Mouse (Mus musculus) CH12.LX (cell line): ENCODE measurements at regions not wholly inside any gene's neighbourhood (a gene's known extent, or its start where the extent isn't known, plus 50 kb on each side); places are given as distances from the start of the nearest gene placed in this dataset.

Experiments used
- DNase-seq: peaks from one replicate; pipeline ENCODE4 v3.0.0-alpha.2; 2013; ENCODE audit errors: extremely low read depth
- H3K27ac ChIP-seq: 2 replicates; pipeline ENCODE4 v1.5.1; 2012; ENCODE audit warnings: low read depth, mild to moderate bottlenecking, control low read depth, moderate library complexity; ENCODE audit not compliant: insufficient read depth
- H3K27me3 ChIP-seq: replicated peaks from 2 replicates; pipeline ENCODE3; 2012; ENCODE audit warnings: inconsistent platforms
- H3K36me3 ChIP-seq, 2 experiments: replicated peaks in 1 of 2; 2 replicates each; pipeline versions ENCODE3 to v1.6.1; 2012; ENCODE audit warnings: inconsistent platforms in 1 of 2, low read length in 1 of 2, mild to moderate bottlenecking in 1 of 2, mixed read lengths in 1 of 2, moderate library complexity in 1 of 2; ENCODE audit not compliant: control insufficient read depth in 1 of 2, insufficient read depth in 1 of 2
- H3K4me1 ChIP-seq, 2 experiments: 2 replicates each; pipeline ENCODE4 v1.6.1; 2012; ENCODE audit warnings: inconsistent platforms in 1 of 2, moderate library complexity in 1 of 2; ENCODE audit not compliant: insufficient read depth in 2 of 2, control insufficient read depth in 1 of 2
- H3K4me2 ChIP-seq: 2 replicates; pipeline ENCODE4 v1.6.1; 2012; ENCODE audit warnings: low read depth, mild to moderate bottlenecking, control low read depth; ENCODE audit not compliant: poor library complexity, insufficient read depth, severe bottlenecking
- H3K4me3 ChIP-seq, 3 experiments: fragments of 150-350 bp in 1 of 3; sonication (generic) in 1 of 3; replicated peaks in 1 of 3; 2 replicates each; pipeline versions ENCODE3 to v1.5.1; 2011 to 2012; ENCODE audit warnings: low read depth in 2 of 3, low read length in 2 of 3, mild to moderate bottlenecking in 2 of 3, moderate library complexity in 2 of 3, control low read depth in 1 of 3, improper control_type of control experiment in 1 of 3, inconsistent platforms in 1 of 3, mixed read lengths in 1 of 3; ENCODE audit not compliant: poor library complexity in 1 of 3
- H3K79me2 ChIP-seq: replicated peaks from 2 replicates; pipeline ENCODE4 v1.6.1; 2012; ENCODE audit warnings: mild to moderate bottlenecking, moderate library complexity; ENCODE audit not compliant: control insufficient read depth, poor library complexity, insufficient read depth, severe bottlenecking; ENCODE audit errors: extremely low read depth
- H3K9ac ChIP-seq: 2 replicates; pipeline ENCODE4 v1.6.1; 2012; ENCODE audit warnings: low read depth, mild to moderate bottlenecking, control low read depth, moderate library complexity; ENCODE audit not compliant: insufficient read depth
- H3K9me3 ChIP-seq: replicated peaks from 2 replicates; pipeline ENCODE3; 2012; ENCODE audit warnings: low read length, inconsistent platforms, mixed read lengths
- BHLHE40 ChIP-seq: IDR thresholded peaks from 2 replicates; pipeline ENCODE4 v1.6.1; 2011; ENCODE audit warnings: mild to moderate bottlenecking, low read depth, low read length, improper control_type of control experiment
- CHD2 ChIP-seq: IDR thresholded peaks from 2 replicates; pipeline ENCODE4 v1.6.1; 2011; ENCODE audit warnings: low read length, improper control_type of control experiment
- CTCF ChIP-seq, 2 experiments: IDR thresholded peaks in 1 of 2; conservative IDR thresholded peaks in 1 of 2; 2 replicates each; pipeline ENCODE4 v1.5.1; 2011 to 2012; ENCODE audit warnings: low read depth in 2 of 2, low read length in 2 of 2, improper control_type of control experiment in 1 of 2, inconsistent platforms in 1 of 2, mild to moderate bottlenecking in 1 of 2, moderate library complexity in 1 of 2
- E2F4 ChIP-seq: IDR thresholded peaks from 2 replicates; pipeline ENCODE4 v1.6.1; 2011; ENCODE audit warnings: low read depth, low read length, improper control_type of control experiment; ENCODE audit not compliant: insufficient replicate concordance
- ELF1 ChIP-seq: IDR thresholded peaks from 2 replicates; pipeline ENCODE4 v1.6.1; 2014; ENCODE audit warnings: low read depth, mild to moderate bottlenecking, inconsistent platforms, low read length, improper control_type of control experiment
- ETS1 ChIP-seq: conservative IDR thresholded peaks from 2 replicates; pipeline ENCODE4 v1.6.1; 2012; ENCODE audit warnings: low read depth, mild to moderate bottlenecking, inconsistent platforms, low read length, improper control_type of control experiment, moderate library complexity
- GABPA ChIP-seq: IDR thresholded peaks from 2 replicates; pipeline ENCODE4 v1.6.1; 2012; ENCODE audit warnings: low read depth, low read length, improper control_type of control experiment, inconsistent platforms; ENCODE audit not compliant: insufficient replicate concordance
- IRF4 ChIP-seq: IDR thresholded peaks from 2 replicates; pipeline ENCODE4 v1.6.1; 2014; ENCODE audit warnings: low read depth, mild to moderate bottlenecking, inconsistent platforms, low read length, improper control_type of control experiment
- KAT2A ChIP-seq: IDR thresholded peaks from 2 replicates; pipeline ENCODE4 v1.6.1; 2012; ENCODE audit warnings: low read length, improper control_type of control experiment, inconsistent platforms; ENCODE audit not compliant: insufficient replicate concordance
- MAFK ChIP-seq: IDR thresholded peaks from 2 replicates; pipeline ENCODE4 v1.6.1; 2011; ENCODE audit warnings: low read length, improper control_type of control experiment; ENCODE audit not compliant: insufficient replicate concordance
- MEF2A ChIP-seq: IDR thresholded peaks from 2 replicates; pipeline ENCODE4 v1.6.1; 2014; ENCODE audit warnings: low read depth, mild to moderate bottlenecking, inconsistent platforms, low read length, improper control_type of control experiment, borderline replicate concordance
- MXI1 ChIP-seq: IDR thresholded peaks from 2 replicates; pipeline ENCODE4 v1.6.1; 2011; ENCODE audit warnings: mild to moderate bottlenecking, low read depth, low read length, improper control_type of control experiment
- MYC ChIP-seq: IDR thresholded peaks from 2 replicates; pipeline ENCODE4 v1.6.1; 2011; ENCODE audit warnings: low read depth, mild to moderate bottlenecking, improper control_type of control experiment, low read length
- NELFE ChIP-seq: IDR thresholded peaks from 2 replicates; pipeline ENCODE4 v1.6.1; 2011; ENCODE audit warnings: low read depth, low read length, improper control_type of control experiment
- POLR2A ChIP-seq: IDR thresholded peaks from 2 replicates; pipeline ENCODE4 v1.6.1; 2011; ENCODE audit warnings: low read depth, mild to moderate bottlenecking, improper control_type of control experiment, low read length
- RCOR1 ChIP-seq: conservative IDR thresholded peaks from 2 replicates; pipeline ENCODE4 v1.6.1; 2012; ENCODE audit warnings: low read depth, mild to moderate bottlenecking, inconsistent platforms, low read length, improper control_type of control experiment
- SIN3A ChIP-seq: IDR thresholded peaks from 2 replicates; pipeline ENCODE4 v1.6.1; 2012; ENCODE audit warnings: low read length, improper control_type of control experiment, inconsistent platforms
- SMC3 ChIP-seq: IDR thresholded peaks from 2 replicates; pipeline ENCODE4 v1.6.1; 2011; ENCODE audit warnings: low read depth, low read length, improper control_type of control experiment
- TCF12 ChIP-seq: IDR thresholded peaks from 2 replicates; pipeline ENCODE4 v1.6.1; 2014; ENCODE audit warnings: low read depth, mild to moderate bottlenecking, inconsistent platforms, low read length, improper control_type of control experiment
- UBTF ChIP-seq: IDR thresholded peaks from 2 replicates; pipeline ENCODE4 v1.6.1; 2012; ENCODE audit warnings: low read depth, mild to moderate bottlenecking, inconsistent platforms, low read length, improper control_type of control experiment, moderate library complexity
- USF2 ChIP-seq: conservative IDR thresholded peaks from 2 replicates; pipeline ENCODE4 v1.6.1; 2011; ENCODE audit warnings: low read depth, low read length, improper control_type of control experiment
- dilution Hi-C: fragments of 300-500 bp; cut with MboI; formaldehyde crosslinking; loops from 2 replicates; pipeline ENCODE4 v1.14.3; 2020; ENCODE audit warnings: low sequenced_read_pairs; ENCODE audit not compliant: extremely low pct_unique_long_range_greater_than_20kb, extremely low pct_ligation_motif_present
- in situ Hi-C: fragments of 300-500 bp; cut with MboI; formaldehyde crosslinking; loops from 3 replicates; pipeline ENCODE4 v1.14.3; 2019; ENCODE audit warnings: low sequenced_read_pairs, low pct_ligation_motif_present, low pct_unique_long_range_greater_than_20kb, mixed read lengths

- H3K4me1 ChIP-seq: no peaks in the 10 kb centered on the region
- no peak overlapping the region for H3K27ac ChIP-seq
- TF ChIP-seq MAFK: no peak
- no peak for TF ChIP-seq POLR2A
- TF ChIP-seq SMC3: no peak
- TF ChIP-seq CTCF (conservative IDR thresholded peaks at IDR 0.05 in 1 of 2, IDR thresholded peaks at IDR 0.05 in 1 of 2; ENCODE audit: low read depth in 2 of 2, low read length in 2 of 2): no peak
- no peak for TF ChIP-seq KAT2A
- no peak for TF ChIP-seq GABPA
- no peak for TF ChIP-seq E2F4
- TF ChIP-seq TCF12: no peak
- no peak for TF ChIP-seq MXI1
- no peak for TF ChIP-seq ETS1
- TF ChIP-seq CHD2: no peak
- no peak for TF ChIP-seq ELF1
- no peaks in the 10 kb centered on the region for H3K79me2 ChIP-seq
- no peak for DNase-seq
- no peak overlapping the region for H3K9ac ChIP-seq
- H3K27me3 ChIP-seq: no peaks in the 10 kb centered on the region
- no peak overlapping the region for H3K4me3 ChIP-seq
- no peaks in the 10 kb centered on the region for H3K9me3 ChIP-seq
- dilution Hi-C loops: no loop called here
- H3K4me2 ChIP-seq: no peak overlapping the region
- in situ Hi-C loops: no loop called here
- H3K36me3 ChIP-seq: no peaks in the 10 kb centered on the region
Observed at GRCm38 (mm10) chr3:148603276-148603675, 387.1 kb downstream of the Adgrl2 start.

GRCm38 (mm10) chr3:148602730-148603255, 387.6 kb downstream of the Adgrl2 start:
- Histone ChIP-seq H3K9ac (no peak overlapping the region), H3K79me2 (no peaks in the 10 kb centered on the region), H3K9me3 (no peaks in the 10 kb centered on the region), H3K27me3 (no peaks in the 10 kb centered on the region), H3K36me3 (no peaks in the 10 kb centered on the region), H3K4me1 (no peaks in the 10 kb centered on the region), H3K4me3 (no peak overlapping the region), H3K4me2 (no peak overlapping the region), H3K27ac (no peak overlapping the region)
- in situ Hi-C loops (no loop called here), dilution Hi-C loops (no loop called here)
- no peak for DNase-seq
- TF ChIP-seq MEF2A: no peak
- TF ChIP-seq CTCF (conservative IDR thresholded peaks at IDR 0.05 in 1 of 2, IDR thresholded peaks at IDR 0.05 in 1 of 2; ENCODE audit: low read depth in 2 of 2, low read length in 2 of 2): no peak
- no peak for TF ChIP-seq E2F4
- TF ChIP-seq ETS1: no peak
- no peak for TF ChIP-seq KAT2A
- no peak for TF ChIP-seq ELF1
- TF ChIP-seq IRF4: no peak
- no peak for TF ChIP-seq USF2
- no peak for TF ChIP-seq NELFE
- no peak for TF ChIP-seq SIN3A
- TF ChIP-seq BHLHE40: no peak
- no peak for TF ChIP-seq UBTF
- no peak for TF ChIP-seq MXI1
- no peak for TF ChIP-seq RCOR1
- no peak for TF ChIP-seq MYC
- no peak for TF ChIP-seq CHD2
